In the genomic region with DNA sequence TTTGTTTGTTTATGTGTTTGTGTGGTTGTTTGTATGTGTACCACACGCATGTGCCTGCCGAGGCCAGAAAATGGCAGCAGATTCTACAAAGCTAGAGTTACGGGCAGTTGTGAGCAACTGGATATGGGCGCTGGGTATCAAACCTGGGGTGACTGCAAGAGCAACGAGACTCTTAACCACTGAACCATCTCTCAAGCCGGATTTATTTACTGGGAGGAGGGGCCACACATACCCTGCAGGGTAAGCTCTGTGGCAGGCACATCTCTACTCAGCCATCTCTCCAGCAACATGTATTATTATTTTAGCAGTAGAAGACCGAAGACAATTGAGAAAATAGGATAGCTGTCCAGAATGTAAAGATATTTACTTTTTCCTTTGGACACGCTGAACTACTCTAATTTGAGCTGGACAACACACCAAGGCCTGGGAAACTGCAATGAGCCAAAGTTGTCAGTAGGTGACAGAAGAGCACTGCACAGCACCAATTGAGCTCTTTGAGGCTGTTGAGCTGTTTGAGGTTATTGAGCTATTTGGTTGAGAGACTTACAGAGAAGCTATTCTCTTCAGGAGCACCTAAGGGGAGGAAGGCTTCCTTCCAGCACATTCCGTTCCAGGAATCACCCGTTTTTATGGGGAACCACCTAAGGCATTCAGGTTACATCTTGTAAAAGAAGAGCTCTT, we compare ENCODE assay signal across 8 mouse cellular contexts.
DNase-seq lines count a peak whose midpoint lies in the region; ATAC-seq and TF ChIP-seq lines count a peak whose summit lies in the region.

No protein-coding gene starts in this region.

- no peaks in the 10 kb centered on the region for H3K4me1 ChIP-seq in embryonic facial prominence, embryonic 10.5 days
- H3K4me1 ChIP-seq in heart, embryonic 12.5 days (replicated peaks) = peaks cover 21% of the 10 kb centered on the region
- no peaks in the 10 kb centered on the region for H3K4me1 ChIP-seq in kidney, embryonic 16.5 days (ENCODE audit: insufficient read depth, low read length)
- peaks cover 0 to 6% of the 10 kb centered on the region in 2 experiments; a peak in 3 of 4 replicates for H3K4me1 ChIP-seq in liver, embryonic 14.5 days (replicated peaks; ENCODE audit: control insufficient read depth in 2 of 2, insufficient read depth in 2 of 2, low read length in 1 of 2)
- H3K4me1 ChIP-seq in neural tube, embryonic 14.5 days (ENCODE audit: control insufficient read depth, insufficient read depth, low read length) = no peaks in the 10 kb centered on the region

- no peak overlapping the region for H3K9ac ChIP-seq in heart, embryonic 12.5 days
- no peak overlapping the region for H3K9ac ChIP-seq in kidney, embryonic 16.5 days (replicated peaks; ENCODE audit: low read length)
- H3K9ac ChIP-seq in liver, embryonic 14.5 days (replicated peaks) = no peak overlapping the region
- no peak overlapping the region for H3K9ac ChIP-seq in neural tube, embryonic 14.5 days (replicated peaks; ENCODE audit: low read depth, low read length)

- H3K36me3 ChIP-seq in embryonic facial prominence, embryonic 10.5 days (replicated peaks) = no peaks in the 10 kb centered on the region
- H3K36me3 ChIP-seq in heart, embryonic 12.5 days = no peaks in the 10 kb centered on the region
- no peaks in the 10 kb centered on the region for H3K36me3 ChIP-seq in kidney, embryonic 16.5 days (ENCODE audit: insufficient read depth, low read length)
- H3K36me3 ChIP-seq in liver, embryonic 14.5 days (replicated peaks; ENCODE audit: control insufficient read depth, insufficient read depth, low read depth) = no peaks in the 10 kb centered on the region
- no peaks in the 10 kb centered on the region for H3K36me3 ChIP-seq in neural tube, embryonic 14.5 days (ENCODE audit: control insufficient read depth, insufficient read depth, low read length)

- no peak for TF ChIP-seq EP300 in liver, embryonic 14.5 days (IDR thresholded peaks at IDR 0.05; ENCODE audit: low read depth)

- no peak overlapping the region for H3K27ac ChIP-seq in embryonic facial prominence, embryonic 10.5 days (replicated peaks)
- no peak overlapping the region for H3K27ac ChIP-seq in heart, embryonic 12.5 days (ENCODE audit: poor library complexity, severe bottlenecking)
- no peak overlapping the region for H3K27ac ChIP-seq in kidney, embryonic 16.5 days (ENCODE audit: low read length)
- no peak overlapping the region for H3K27ac ChIP-seq in liver, embryonic 14.5 days
- no peak overlapping the region for H3K27ac ChIP-seq in neural tube, embryonic 14.5 days (ENCODE audit: low read depth, low read length)

- no peak overlapping the region for H3K4me3 ChIP-seq in embryonic facial prominence, embryonic 10.5 days
- no peak overlapping the region for H3K4me3 ChIP-seq in heart, embryonic 12.5 days
- H3K4me3 ChIP-seq in kidney, embryonic 16.5 days (ENCODE audit: low read length) = no peak overlapping the region
- no peak overlapping the region for H3K4me3 ChIP-seq in liver, embryonic 14.5 days (ENCODE audit: insufficient read depth in 1 of 2, low read depth in 2 of 2, low read length in 2 of 2)
- no peak overlapping the region for H3K4me3 ChIP-seq in neural tube, embryonic 14.5 days (ENCODE audit: low read depth, low read length)

- no peaks in the 10 kb centered on the region for H3K9me3 ChIP-seq in embryonic facial prominence, embryonic 10.5 days
- H3K9me3 ChIP-seq in heart, embryonic 12.5 days (replicated peaks) = no peaks in the 10 kb centered on the region
- H3K9me3 ChIP-seq in kidney, embryonic 16.5 days (ENCODE audit: low read length) = no peaks in the 10 kb centered on the region
- H3K9me3 ChIP-seq in liver, embryonic 14.5 days (ENCODE audit: control insufficient read depth, low read length) = no peaks in the 10 kb centered on the region
- no peaks in the 10 kb centered on the region for H3K9me3 ChIP-seq in neural tube, embryonic 14.5 days (ENCODE audit: control insufficient read depth, low read length)

- peak; percentile 79 for DNase-seq in CD4-positive, CD25-positive, alpha-beta regulatory T cell, adult 2 months (ENCODE audit: low read depth, low spot score)
- DNase-seq in adrenal gland, adult 18-20 months (ENCODE audit: low spot score in 2 of 2) = peak; percentile 24 to 31
- peak; percentile 46 for DNase-seq in embryonic facial prominence, embryonic 10.5 days (ENCODE audit: low spot score)
- DNase-seq in liver, embryonic 14.5 days (ENCODE audit: low read depth in 3 of 3, low spot score in 3 of 3) = no peak
- DNase-seq in c-Kit-positive CD71-positive TER-119-positive erythroid progenitor cells, embryonic 14.5 days (ENCODE audit: low spot score) = no peak

- TF ChIP-seq CTCF in liver, embryonic 14.5 days (IDR thresholded peaks at IDR 0.05; ENCODE audit: low read depth) = peak; percentile 82

- 65% methylated on average over 10 of the region's 10 CpGs for WGBS in embryonic facial prominence, embryonic 10.5 days
- WGBS in heart, embryonic 12.5 days = 56% methylated on average over 10 of the region's 10 CpGs
- WGBS in kidney, embryonic 16.5 days = 36% methylated on average over 10 of the region's 10 CpGs
- 44% methylated on average over 10 of the region's 10 CpGs for WGBS in liver, embryonic 14.5 days (ENCODE audit: insufficient replicate concordance)
- WGBS in neural tube, embryonic 14.5 days = 56% methylated on average over 10 of the region's 10 CpGs

- H3K27me3 ChIP-seq in embryonic facial prominence, embryonic 10.5 days (replicated peaks; ENCODE audit: low read depth, poor library complexity, severe bottlenecking) = no peaks in the 10 kb centered on the region
- H3K27me3 ChIP-seq in heart, embryonic 12.5 days (replicated peaks) = no peaks in the 10 kb centered on the region
- no peaks in the 10 kb centered on the region for H3K27me3 ChIP-seq in kidney, embryonic 16.5 days (ENCODE audit: insufficient read depth, low read length)
- H3K27me3 ChIP-seq in liver, embryonic 14.5 days (ENCODE audit: control insufficient read depth, insufficient read depth, low read length) = no peaks in the 10 kb centered on the region
- no peaks in the 10 kb centered on the region for H3K27me3 ChIP-seq in neural tube, embryonic 14.5 days (ENCODE audit: control insufficient read depth, insufficient read depth, low read length)

- peak; percentile 62; the same call in 1 of the 2 replicates for ATAC-seq in heart, embryonic 12.5 days (ENCODE audit: insufficient number of reproducible peaks, low FRiP score)
- ATAC-seq in kidney, embryonic 16.5 days (ENCODE audit: low FRiP score, low TSS enrichment) = peak; percentile 83
- ATAC-seq in liver, embryonic 14.5 days (ENCODE audit: insufficient read depth) = no peak
- peak; percentile 92 for ATAC-seq in neural tube, embryonic 14.5 days (ENCODE audit: low read depth)

- H3K4me2 ChIP-seq in heart, embryonic 12.5 days = no peak overlapping the region
- no peak overlapping the region for H3K4me2 ChIP-seq in kidney, embryonic 16.5 days (replicated peaks; ENCODE audit: low read depth, low read length)
- H3K4me2 ChIP-seq in liver, embryonic 14.5 days (ENCODE audit: low read depth) = no peak overlapping the region
- no peak overlapping the region for H3K4me2 ChIP-seq in neural tube, embryonic 14.5 days (ENCODE audit: low read depth, low read length)

Comparison
In these comparisons a context has a peak if more than half of its experiments do, and no peak if none do; other contexts are left out.
1. DNase-seq: peak in CD4-positive, CD25-positive, alpha-beta regulatory T cell, adult 2 months (single experiment), adrenal gland, adult 18-20 months (2 of 2) and embryonic facial prominence, embryonic 10.5 days (single experiment); none in liver, embryonic 14.5 days (0 of 3) and c-Kit-positive CD71-positive TER-119-positive erythroid progenitor cells, embryonic 14.5 days (single experiment).